Mouse (Mus musculus): ENCODE results near the gene Slx4ip.

Slx4ip gene

DNA sequence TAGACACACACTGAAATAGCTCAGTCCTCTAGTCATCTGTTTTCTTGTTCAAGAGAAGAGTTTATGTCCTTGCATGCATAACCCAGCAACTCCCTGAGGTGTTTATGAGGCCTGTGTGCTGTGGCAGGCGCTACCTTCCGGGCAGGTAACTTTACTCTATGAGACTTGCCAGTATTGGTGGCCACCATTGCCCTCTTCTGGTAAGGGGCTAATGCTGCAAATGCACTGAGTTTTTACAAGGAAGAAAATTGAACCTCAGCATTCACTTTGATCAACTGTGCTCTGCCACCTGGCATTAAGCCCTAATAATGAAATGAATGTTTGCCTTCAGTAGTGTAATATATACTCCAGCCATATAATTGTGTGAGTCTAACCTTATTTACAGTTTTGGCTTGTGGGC is 92.9 kb downstream of the Slx4ip start:
- TF ChIP-seq GATA4 (IDR thresholded peaks at IDR 0.05; ENCODE audit: insufficient replicate concordance, low read length): no peak

DNA sequence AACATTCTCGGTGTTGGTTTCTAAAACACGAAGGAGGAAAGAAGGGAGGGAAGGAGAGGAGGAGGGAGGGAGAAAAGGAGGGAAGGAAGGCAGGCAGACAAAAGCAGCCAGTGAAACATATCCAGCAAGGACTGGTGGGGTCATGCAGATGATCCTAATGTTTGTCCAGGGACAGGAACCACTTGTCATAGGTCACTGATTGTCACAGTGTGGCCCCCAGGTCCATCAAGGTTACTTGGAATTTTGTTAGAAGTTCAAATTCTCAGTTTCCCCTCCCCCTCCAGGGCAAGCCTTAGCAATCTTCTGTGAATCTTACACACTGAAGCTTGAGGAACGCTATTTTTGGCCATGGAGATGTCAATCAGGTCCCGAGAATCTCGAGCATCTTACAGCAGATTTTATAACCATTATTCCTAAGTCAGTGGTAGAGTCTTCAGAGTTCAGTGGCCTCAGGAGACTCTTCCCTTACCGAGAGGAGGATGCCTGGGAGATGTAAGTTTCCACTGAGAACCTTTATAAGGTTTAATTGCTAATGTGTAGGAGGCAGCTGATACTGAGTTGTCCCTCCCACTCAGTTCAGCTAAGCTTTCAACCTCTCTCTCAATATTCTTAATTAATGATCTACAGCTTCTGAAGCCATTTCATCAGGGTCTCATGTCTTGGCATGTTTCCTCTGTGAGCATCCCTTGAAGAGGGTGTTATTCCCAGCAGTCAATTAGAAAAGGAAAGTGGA is 95.1 kb downstream of the Slx4ip start:
- TF ChIP-seq GATA4 (IDR thresholded peaks at IDR 0.05; ENCODE audit: insufficient replicate concordance, low read length): no peak

DNA sequence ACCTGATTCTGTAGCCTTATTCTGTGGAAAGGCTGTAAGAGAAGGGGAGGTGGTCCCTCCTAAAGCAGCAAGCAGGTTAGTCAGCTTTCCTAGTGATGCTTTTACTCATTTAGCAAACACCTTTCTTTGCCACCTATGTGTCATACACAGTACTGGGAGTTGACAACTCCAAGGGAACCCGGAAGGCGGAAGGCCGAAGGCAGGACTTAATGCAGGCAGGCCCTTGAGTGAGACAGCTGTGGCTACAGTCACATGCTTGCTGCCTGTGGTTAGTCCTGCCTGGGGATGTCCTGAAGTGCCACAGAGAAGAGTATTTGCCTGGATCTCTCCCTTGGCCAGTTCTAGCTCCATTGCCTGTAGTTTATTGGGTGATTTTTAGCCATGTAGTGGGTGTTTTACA is 102.1 kb downstream of the Slx4ip start:
- TF ChIP-seq GATA4 (IDR thresholded peaks at IDR 0.05; ENCODE audit: insufficient replicate concordance, low read length): no peak

DNA sequence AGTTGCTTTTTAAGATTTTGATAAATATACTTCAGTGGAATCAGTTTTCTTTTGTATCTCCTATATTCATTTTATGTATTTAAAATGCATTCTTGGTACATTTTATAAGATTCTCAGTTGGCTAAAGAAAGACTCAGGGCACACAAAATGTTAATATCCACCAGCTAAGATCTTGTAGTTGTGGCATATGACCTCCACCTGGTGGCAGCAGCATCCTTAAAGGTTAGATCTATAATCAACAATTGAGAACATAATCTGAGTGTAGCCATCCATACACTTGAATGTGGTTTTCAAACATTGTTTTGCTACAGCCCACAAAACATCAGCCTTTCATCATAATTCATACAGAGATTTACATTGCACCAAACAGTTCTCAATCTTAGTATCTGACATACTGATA is 106.1 kb downstream of the Slx4ip start:
- TF ChIP-seq GATA4 (IDR thresholded peaks at IDR 0.05; ENCODE audit: insufficient replicate concordance, low read length): no peak

DNA sequence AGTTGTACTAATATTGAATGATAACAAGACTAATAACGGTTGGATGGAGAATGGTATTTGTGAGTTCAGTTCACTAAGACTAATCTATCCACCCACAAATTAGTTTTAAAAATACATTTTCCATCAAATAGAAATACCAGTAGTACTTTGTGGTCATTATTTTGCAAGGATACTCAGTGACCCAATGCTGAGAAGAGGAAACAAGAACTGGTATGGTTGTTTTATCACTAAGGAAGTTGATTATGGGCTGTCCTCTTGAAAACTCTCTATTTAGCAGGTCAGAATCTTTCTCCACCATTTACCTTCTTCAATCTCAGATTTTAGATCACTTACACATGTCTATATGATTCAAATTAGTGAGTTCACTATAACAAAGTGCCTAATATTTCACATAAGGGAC is 111.0 kb downstream of the Slx4ip start:
- no peak for TF ChIP-seq GATA4 (IDR thresholded peaks at IDR 0.05; ENCODE audit: insufficient replicate concordance, low read length)

DNA sequence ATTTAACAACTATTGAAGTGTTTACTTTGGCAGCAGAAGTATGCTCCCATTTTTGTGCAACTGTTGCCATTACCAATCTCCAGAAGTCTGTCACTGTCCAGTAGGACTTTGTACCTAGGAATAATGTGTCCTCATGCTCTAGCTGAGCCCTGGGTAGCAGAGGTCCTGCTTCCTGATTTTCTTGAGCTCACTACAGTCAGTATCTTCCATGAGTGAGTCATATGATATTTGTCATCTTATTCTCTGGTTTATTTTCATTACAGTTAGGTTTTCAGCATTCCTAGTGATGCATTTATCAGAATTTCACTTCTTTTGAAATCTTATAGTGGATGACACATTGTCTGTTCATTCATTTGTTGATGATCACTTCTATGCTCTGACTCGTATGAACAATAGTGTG is 115.6 kb downstream of the Slx4ip start:
- no peak for TF ChIP-seq GATA4 (IDR thresholded peaks at IDR 0.05; ENCODE audit: insufficient replicate concordance, low read length)

- no peak for TF ChIP-seq GATA4 (IDR thresholded peaks at IDR 0.05; ENCODE audit: insufficient replicate concordance, low read length)
These were observed 121.0 kb downstream of the Slx4ip start for GRCm38 (mm10) chr2:137011980-137012379.

GRCm38 (mm10) chr2:137013151-137013550 is 122.1 kb downstream of the Slx4ip start:
- TF ChIP-seq GATA4 (IDR thresholded peaks at IDR 0.05; ENCODE audit: insufficient replicate concordance, low read length): no peak

GRCm38 (mm10) chr2:137013811-137014350 is 122.9 kb downstream of the Slx4ip start:
- TF ChIP-seq GATA4 (IDR thresholded peaks at IDR 0.05; ENCODE audit: insufficient replicate concordance, low read length): no peak

GRCm38 (mm10) chr2:137014423-137014822 is 123.4 kb downstream of the Slx4ip start:
- TF ChIP-seq GATA4 (IDR thresholded peaks at IDR 0.05; ENCODE audit: insufficient replicate concordance, low read length): no peak

GRCm38 (mm10) chr2:137044122-137044521 is 153.1 kb downstream of the Slx4ip start:
- no peak for TF ChIP-seq GATA4 (IDR thresholded peaks at IDR 0.05; ENCODE audit: insufficient replicate concordance, low read length)

GRCm38 (mm10) chr2:137049367-137049766 is 158.3 kb downstream of the Slx4ip start:
- TF ChIP-seq GATA4 (IDR thresholded peaks at IDR 0.05; ENCODE audit: insufficient replicate concordance, low read length): no peak

DNA sequence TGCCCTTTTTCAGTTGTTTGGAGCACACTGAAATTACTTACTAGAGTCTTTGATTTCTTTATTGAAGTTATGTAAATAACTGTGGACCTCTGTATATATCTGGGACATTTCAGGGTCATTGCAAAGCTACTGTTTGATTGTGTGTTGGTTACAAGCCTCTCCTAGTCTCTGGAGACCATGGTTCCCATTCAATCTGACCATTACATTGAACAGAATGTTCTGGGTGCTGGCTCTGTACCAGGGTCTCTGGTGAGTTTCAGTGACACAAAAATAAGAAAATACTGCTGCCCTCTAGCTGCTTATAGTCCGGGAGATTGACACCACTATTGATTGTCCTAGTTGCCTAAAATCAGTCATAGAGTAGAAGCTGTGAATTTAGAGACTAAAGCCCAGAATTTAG is 158.9 kb downstream of the Slx4ip start:
- no peak for TF ChIP-seq GATA4 (IDR thresholded peaks at IDR 0.05; ENCODE audit: insufficient replicate concordance, low read length)

DNA sequence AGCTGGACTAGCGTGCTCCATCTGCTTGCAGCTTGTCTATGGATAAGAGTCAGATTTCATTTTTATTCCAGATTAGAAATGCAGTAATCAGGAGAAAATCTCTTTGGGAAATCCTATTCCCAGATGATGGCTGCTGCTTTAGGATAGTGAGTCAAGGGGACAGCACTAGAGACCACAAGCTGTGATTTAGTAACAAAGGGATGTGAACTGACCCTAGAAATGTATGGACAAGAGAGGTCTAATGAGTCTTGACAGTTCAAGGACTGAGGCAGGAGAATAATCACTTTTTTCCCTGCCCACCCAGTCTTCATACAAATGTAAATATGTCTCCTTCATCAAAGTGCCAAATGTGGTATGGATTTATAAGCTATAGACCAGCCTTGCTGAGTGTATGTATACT is 172.8 kb downstream of the Slx4ip start:
- TF ChIP-seq GATA4 (IDR thresholded peaks at IDR 0.05; ENCODE audit: insufficient replicate concordance, low read length): no peak

- TF ChIP-seq GATA4 (IDR thresholded peaks at IDR 0.05; ENCODE audit: insufficient replicate concordance, low read length): no peak
These were observed 173.5 kb downstream of the Slx4ip start for GRCm38 (mm10) chr2:137064513-137064912.

GRCm38 (mm10) chr2:137067479-137068110 is 176.6 kb downstream of the Slx4ip start:
- no peak for TF ChIP-seq GATA4 (IDR thresholded peaks at IDR 0.05; ENCODE audit: insufficient replicate concordance, low read length)
